Mouse (Mus musculus) G1E (cell line): ENCODE measurements around the gene Zswim3. TPM values are rescaled to one million over a fixed set of nuclear protein-coding genes. Genes with fewer than 3 reads are reported as not detected.

Experiments used
- ATAC-seq: 2 replicates; pipeline ENCODE4 v1.8.0; 2016; ENCODE audit warnings: mild to moderate bottlenecking; ENCODE audit not compliant: insufficient number of reproducible peaks, poor library complexity, low FRiP score, severe bottlenecking; ENCODE audit errors: extremely low read depth
- DNase-seq: peaks from one replicate; pipeline ENCODE4 v3.0.0; 2012; ENCODE audit warnings: low spot score
- H3K27me3 ChIP-seq: 2 replicates; pipeline ENCODE4 v1.6.1; 2012; ENCODE audit warnings: mild to moderate bottlenecking, low read length, inconsistent platforms; ENCODE audit not compliant: insufficient read depth
- H3K36me3 ChIP-seq: replicated peaks from 2 replicates; pipeline ENCODE3; 2012; ENCODE audit warnings: mild to moderate bottlenecking, inconsistent platforms
- H3K4me1 ChIP-seq: 2 replicates; pipeline ENCODE4 v1.6.1; 2012; ENCODE audit warnings: low read depth, low read length, inconsistent platforms, mixed read lengths; ENCODE audit not compliant: insufficient read depth
- H3K4me3 ChIP-seq: 2 replicates; pipeline ENCODE4 v1.5.1; 2012; ENCODE audit warnings: low read depth, mild to moderate bottlenecking, inconsistent platforms, low read length, moderate library complexity, mixed read lengths
- H3K9me3 ChIP-seq: replicated peaks from 2 replicates; pipeline ENCODE4 v1.6.1; 2012; ENCODE audit warnings: inconsistent platforms
- CTCF ChIP-seq: IDR thresholded peaks from 2 replicates; pipeline ENCODE4 v1.5.1; 2012; ENCODE audit warnings: low read depth, low read length, inconsistent platforms, mixed read lengths
- GATA1 ChIP-seq: IDR thresholded peaks from 2 replicates; pipeline ENCODE4 v1.6.1; 2012; ENCODE audit warnings: borderline replicate concordance, low read length, inconsistent platforms, mixed read lengths
- GATA2 ChIP-seq: IDR thresholded peaks from 2 replicates; pipeline ENCODE4 v1.6.1; 2012; ENCODE audit warnings: low read depth, low read length, inconsistent platforms, borderline replicate concordance
- POLR2AphosphoS5 ChIP-seq: IDR thresholded peaks from 2 replicates; pipeline ENCODE4 v1.6.1; 2012; ENCODE audit warnings: low read depth, low read length, inconsistent platforms; ENCODE audit not compliant: insufficient replicate concordance
- TAL1 ChIP-seq: conservative IDR thresholded peaks from 2 replicates; pipeline ENCODE4 v1.6.1; 2012; ENCODE audit warnings: low read depth, low read length, inconsistent platforms, mixed read lengths
- polyA plus RNA-seq: library from polyadenylated mRNA; stranded (reverse); fragments of >175 nt; gene quantifications from 2 replicates; pipeline ENCODE4 v1.2.3, GENCODE M21; 2012
- total RNA-seq, 2 experiments: library from RNA; stranded (forward) in 1 of 2; stranded (reverse) in 1 of 2; fragments of 200-1000 nt in 1 of 2; fragments of >200 nt in 1 of 2; fragmentation: Nextera tagmentation in 1 of 2; gene quantifications; 2 replicates each; pipeline ENCODE4 v1.2.3; 2014 to 2017

Gene Zswim3
- total and polyA plus RNA-seq, 3 experiments = 1.2 to 7.1 (median 5.3) TPM

DNA sequence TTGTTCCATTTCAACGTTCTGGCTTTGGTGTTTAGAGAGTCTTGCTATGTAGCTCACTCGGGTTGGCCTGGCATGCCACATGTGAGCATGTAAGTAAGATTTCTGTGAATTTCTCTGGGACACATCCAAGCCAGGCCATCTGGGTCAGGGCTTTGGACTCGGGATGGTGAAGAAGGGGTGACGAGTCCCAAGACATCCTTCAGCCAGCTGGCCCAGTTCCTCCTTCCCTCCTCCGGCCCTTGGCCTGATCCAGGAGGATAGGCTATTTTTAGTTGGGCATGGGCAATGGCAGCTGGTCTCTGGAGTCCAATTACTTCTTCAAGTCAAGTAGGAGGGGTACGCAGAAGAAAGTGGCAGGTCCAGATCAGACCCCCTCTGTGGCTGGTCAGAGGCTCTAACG, 26.1 kb upstream of the Zswim3 start:
- Histone ChIP-seq H3K27me3 (peaks cover 51% of the 10 kb centered on the region), H3K36me3 (peaks cover under 1% of the 10 kb centered on the region), H3K9me3 (no peaks in the 10 kb centered on the region), H3K4me3 (no peak overlapping the region), H3K4me1 (peaks cover 10% of the 10 kb centered on the region)
- ATAC-seq = no peak
- DNase-seq = no peak
- TF ChIP-seq TAL1 (no peak), CTCF (no peak), GATA2 (no peak), GATA1 (no peak), POLR2AphosphoS5 (no peak)

DNA sequence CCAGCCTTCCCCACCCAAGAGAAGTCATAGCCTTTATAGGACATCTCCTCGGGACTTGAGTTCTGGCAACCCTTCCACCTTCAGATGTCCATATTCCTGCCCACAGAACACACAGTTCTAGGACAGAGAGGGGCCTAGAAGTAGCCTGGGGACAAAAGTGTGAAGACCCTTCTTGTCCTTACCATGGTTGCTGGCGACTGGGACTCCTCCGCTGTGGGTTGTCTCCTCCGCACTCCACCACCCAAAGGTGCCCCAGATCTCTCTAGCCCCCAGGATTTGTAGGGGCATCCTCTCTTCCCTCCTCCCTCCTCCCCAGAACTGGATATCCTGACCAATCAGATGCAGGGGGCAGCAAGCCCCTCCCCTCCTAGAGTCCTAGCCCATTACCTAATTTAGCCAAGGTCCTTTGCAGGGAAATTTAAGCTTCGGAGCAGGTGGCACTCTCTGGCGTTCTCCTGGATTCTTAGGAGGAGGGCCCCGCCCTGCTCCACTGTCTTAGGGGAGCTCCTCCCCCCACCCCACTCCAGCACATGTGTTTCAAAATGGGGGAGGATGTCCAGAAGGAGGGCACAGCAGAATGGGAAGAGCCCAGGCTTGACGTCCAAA, 25.3 kb upstream of the Zswim3 start, which contains the start of gene Tnnc2:
Gene Tnnc2 (minus strand): TSS at position 487 of the 606 bp plus-strand sequence.
- H3K9me3 ChIP-seq = no peaks in the 10 kb centered on the region
- H3K27me3 ChIP-seq = peaks cover 53% of the 10 kb centered on the region
- no peaks in the 10 kb centered on the region for H3K36me3 ChIP-seq
- DNase-seq (no peak), ATAC-seq (no peak)
- peaks cover 6% of the 10 kb centered on the region for H3K4me1 ChIP-seq
- no peak for TF ChIP-seq CTCF
- H3K4me3 ChIP-seq = no peak within 1 kb of the TSS

DNA sequence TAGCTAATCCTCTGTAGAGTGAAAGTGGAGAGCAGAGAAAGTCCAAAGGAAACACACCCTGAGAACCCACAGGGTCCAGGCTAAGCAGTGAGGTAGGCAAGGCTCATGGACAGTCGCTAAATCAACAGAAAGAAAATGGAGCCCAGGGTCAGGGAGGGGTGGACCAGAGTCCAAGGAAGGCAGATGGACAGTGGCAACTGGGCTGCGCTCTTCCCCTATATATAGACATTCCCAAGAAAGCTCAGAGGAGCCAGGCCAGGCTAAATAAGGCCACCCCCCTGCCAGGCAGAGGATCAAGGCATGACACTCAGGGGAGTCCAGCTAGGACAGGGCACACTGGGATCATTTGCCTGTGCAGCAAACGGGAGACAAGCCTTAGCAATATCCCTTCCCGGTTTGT, 23.0 kb upstream of the Zswim3 start:
- no peak for DNase-seq
- no peak for TF ChIP-seq POLR2AphosphoS5
- no peak for TF ChIP-seq GATA1
- TF ChIP-seq GATA2 = no peak
- no peak for TF ChIP-seq CTCF
- no peak for TF ChIP-seq TAL1
- Histone ChIP-seq H3K27me3 (peaks cover 47% of the 10 kb centered on the region), H3K4me3 (no peak overlapping the region), H3K9me3 (no peaks in the 10 kb centered on the region), H3K36me3 (no peaks in the 10 kb centered on the region), H3K4me1 (peaks cover 29% of the 10 kb centered on the region)
- no peak for ATAC-seq

- DNase-seq = no peak
- peaks cover 13% of the 10 kb centered on the region for H3K36me3 ChIP-seq
- peaks cover 40% of the 10 kb centered on the region for H3K4me1 ChIP-seq
- H3K27me3 ChIP-seq = peaks cover 25% of the 10 kb centered on the region
- TF ChIP-seq CTCF (no peak), GATA1 (no peak), POLR2AphosphoS5 (no peak), GATA2 (no peak), TAL1 (no peak)
- H3K9me3 ChIP-seq = no peaks in the 10 kb centered on the region
- no peak for ATAC-seq
- H3K4me3 ChIP-seq = no peak overlapping the region
Measured at GRCm38 (mm10) chr2:164783926-164784581, 20.8 kb upstream of the Zswim3 start.

- 0 out of 2 replicates have a peak, but pooled peaks have one; percentile 15 for ATAC-seq
- Histone ChIP-seq H3K36me3 (peaks cover 20% of the 10 kb centered on the region), H3K4me3 (peak overlapping the region; percentile 77), H3K4me1 (peaks cover 41% of the 10 kb centered on the region), H3K9me3 (no peaks in the 10 kb centered on the region), H3K27me3 (peaks cover 16% of the 10 kb centered on the region)
- peak; percentile 41 for TF ChIP-seq TAL1
- no peak for TF ChIP-seq POLR2AphosphoS5
- no peak for DNase-seq
Measured at GRCm38 (mm10) chr2:164784869-164785420, 20.0 kb upstream of the Zswim3 start.

- DNase-seq (peak; percentile 70), ATAC-seq (peak; percentile 24)
- TF ChIP-seq POLR2AphosphoS5 = no peak
- no peak for TF ChIP-seq GATA2
- no peak for TF ChIP-seq GATA1
- no peak for TF ChIP-seq CTCF
- TF ChIP-seq TAL1 = no peak
- Histone ChIP-seq H3K4me3 (peak within 1 kb of the TSS; percentile 77), H3K27me3 (peaks cover 15% of the 10 kb centered on the region), H3K9me3 (no peaks in the 10 kb centered on the region), H3K36me3 (peaks cover 27% of the 10 kb centered on the region), H3K4me1 (peaks cover 48% of the 10 kb centered on the region)
Measured at GRCm38 (mm10) chr2:164785481-164786387, 19.2 kb upstream of the Zswim3 start, which contains the start of gene Snx21. Gene Snx21, plus strand, starts transcription at chr2:164785823.
